Mouse (Mus musculus): Measurements from ENCODE around the gene Bdh1.

GRCm38 (mm10) chr16:31507457-31507755, 85.3 kb downstream of the Bdh1 start:
- TF ChIP-seq EP300 (IDR thresholded peaks at IDR 0.05; ENCODE audit: low read depth) (no peak), CTCF (IDR thresholded peaks at IDR 0.05; ENCODE audit: low read depth) (no peak)

All from liver, embryonic 14.5 days (tissue).